Mouse (Mus musculus) heart, postnatal 0 days (tissue): Measurements from ENCODE around the gene Dpp8. TPM values are rescaled to one million over a fixed set of nuclear protein-coding genes. Genes with fewer than 3 reads are reported as not detected.

Experiments used
- ATAC-seq: fragments of 200-750 bp; cut with Nextera tagmentation; 2 replicates; pipeline ENCODE4 v1.8.0; 2017; ENCODE audit warnings: low read depth, moderate number of reproducible peaks, moderate library complexity; ENCODE audit not compliant: insufficient read depth
- DNase-seq: peaks from one replicate; pipeline ENCODE4 v3.0.0-alpha.2; 2016; ENCODE audit warnings: low spot score
- H3K27ac ChIP-seq: fragments of 300-500 bp; sonication (generic); 2 replicates; pipeline ENCODE4 v1.5.1; 2014; ENCODE audit warnings: low read depth, mild to moderate bottlenecking
- H3K27me3 ChIP-seq: fragments of 300-500 bp; sonication (generic); 2 replicates; pipeline ENCODE4 v1.6.1; 2014; ENCODE audit warnings: low read length, mixed read lengths; ENCODE audit not compliant: control insufficient read depth, insufficient read depth
- H3K36me3 ChIP-seq: fragments of 300-500 bp; sonication (generic); replicated peaks from 2 replicates; pipeline ENCODE4 v1.6.1; 2014; ENCODE audit warnings: low read length, mixed read lengths; ENCODE audit not compliant: control insufficient read depth, insufficient read depth
- H3K4me1 ChIP-seq: fragments of 300-500 bp; sonication (generic); 2 replicates; pipeline ENCODE4 v1.6.1; 2014; ENCODE audit warnings: antibody characterized with exemption; ENCODE audit not compliant: control insufficient read depth, insufficient read depth
- H3K4me2 ChIP-seq: fragments of 300-500 bp; sonication (generic); 2 replicates; pipeline ENCODE4 v1.6.1; 2014; ENCODE audit warnings: low read depth, mild to moderate bottlenecking, low read length, moderate library complexity
- H3K4me3 ChIP-seq: fragments of 300-500 bp; sonication (generic); 2 replicates; pipeline ENCODE4 v1.5.1; 2014; ENCODE audit warnings: low read depth, low read length
- H3K9ac ChIP-seq: fragments of 300-500 bp; sonication (generic); replicated peaks from 2 replicates; pipeline ENCODE4 v1.6.1; 2014; ENCODE audit warnings: low read depth, low read length, mixed read lengths
- H3K9me3 ChIP-seq: fragments of 300-500 bp; sonication (generic); replicated peaks from 2 replicates; pipeline ENCODE4 v1.6.1; 2016; ENCODE audit warnings: low read length; ENCODE audit not compliant: control insufficient read depth
- CTCF ChIP-seq: IDR thresholded peaks from 2 replicates; pipeline ENCODE4 v1.5.1; 2016; ENCODE audit warnings: antibody characterized with exemption, control low read depth, low read depth
- EP300 ChIP-seq: IDR thresholded peaks from 2 replicates; pipeline ENCODE4 v1.6.1; 2016; ENCODE audit warnings: antibody characterized with exemption, low read depth
- WGBS: fragments of 180-500 bp; shearing (Covaris S2); extraction: QIAGEN DNeasy Blood & Tissue Kit; methylation state at CpG from one replicate; pipeline ENCODE4 v1.1.7; 2014; 5-methylcytosine and 5-hydroxymethylcytosine counted together
- polyA plus RNA-seq: library from polyadenylated mRNA; unstranded; fragments of >200 nt; fragmentation: Nextera tagmentation; extraction: Ambion mirVana; gene quantifications from 2 replicates; pipeline ENCODE4 v1.2.1, GENCODE M21; 2015
- total RNA-seq: library from RNA; depleted of rRNA; stranded (reverse); fragments of >200 nt; gene quantifications from 2 replicates; pipeline ENCODE4 v1.2.3, GENCODE M21; 2014; ENCODE audit warnings: low replicate concordance

Dpp8 gene
- total and polyA plus RNA-seq, 2 experiments from 2014 or later = 17.5 to 39.4 TPM

DNA sequence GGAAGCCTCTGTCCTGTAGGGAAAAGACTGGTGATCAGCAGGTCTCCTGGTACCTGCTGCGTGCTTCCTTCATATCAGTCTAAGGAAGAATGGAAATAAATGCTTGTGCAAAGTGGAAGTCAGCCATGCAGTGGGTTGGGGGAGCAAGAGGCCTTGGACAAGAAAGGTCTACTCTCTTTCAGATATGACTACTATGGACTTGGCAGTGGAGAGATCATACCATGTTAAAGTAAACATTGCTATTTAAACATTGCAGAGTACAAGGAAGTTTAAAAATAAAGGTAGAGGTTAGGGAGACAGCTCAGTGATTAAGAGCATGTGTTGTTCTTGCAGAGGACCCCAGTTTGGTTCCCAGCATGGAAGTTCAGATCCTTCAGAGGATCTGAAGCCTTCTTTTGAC lies 75.7 kb downstream of the Dpp8 start:
- Histone ChIP-seq H3K4me1 (no peaks in the 10 kb centered on the region; the same call in 1 of the 2 replicates), H3K27ac (no peak overlapping the region), H3K9ac (no peak overlapping the region), H3K4me3 (no peak overlapping the region), H3K27me3 (no peaks in the 10 kb centered on the region), H3K4me2 (no peak overlapping the region), H3K9me3 (no peaks in the 10 kb centered on the region), H3K36me3 (no peaks in the 10 kb centered on the region)
- ATAC-seq (no peak), DNase-seq (no peak)
- 84% methylated on average over 1 of the region's 1 CpGs for WGBS
- TF ChIP-seq CTCF (no peak), EP300 (no peak)

GRCm38 (mm10) chr9:65109132-65110072 lies 77.2 kb downstream of the Dpp8 start:
- ATAC-seq = no peak
- Histone ChIP-seq H3K4me1 (no peaks in the 10 kb centered on the region; the same call in 1 of the 2 replicates), H3K9ac (peak overlapping the region; percentile 50), H3K4me2 (peak overlapping the region; percentile 36; the same call in 1 of the 2 replicates), H3K27me3 (no peaks in the 10 kb centered on the region), H3K4me3 (no peak overlapping the region), H3K9me3 (no peaks in the 10 kb centered on the region), H3K36me3 (no peaks in the 10 kb centered on the region), H3K27ac (peak overlapping the region; percentile 9; the same call in 1 of the 2 replicates)
- WGBS = 24% methylated on average over 24 of the region's 24 CpGs
- DNase-seq = no peak
- TF ChIP-seq CTCF = no peak
- TF ChIP-seq EP300 = no peak

DNA sequence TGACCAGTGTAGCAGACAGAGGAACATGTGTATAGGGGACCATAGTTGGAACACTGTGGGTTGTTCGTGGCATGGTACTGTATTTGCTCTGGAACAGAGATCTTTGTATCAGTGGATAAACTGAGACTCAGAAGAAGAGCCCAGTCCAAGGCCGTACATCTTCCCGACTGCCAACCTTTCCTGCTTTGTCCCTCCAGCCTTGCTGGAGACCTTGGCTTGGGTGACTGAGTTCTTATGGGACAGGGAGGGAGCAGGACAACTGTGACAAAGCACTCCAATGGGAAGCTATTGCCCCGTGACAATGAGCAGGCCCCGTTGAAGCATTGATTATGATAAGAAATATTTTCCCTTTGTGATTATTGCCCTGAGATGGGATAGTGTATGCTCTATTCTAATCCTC lies 79.5 kb downstream of the Dpp8 start:
- no peak for TF ChIP-seq CTCF
- TF ChIP-seq EP300 = no peak
- Histone ChIP-seq H3K36me3 (no peaks in the 10 kb centered on the region), H3K4me3 (no peak overlapping the region), H3K9ac (no peak overlapping the region), H3K27ac (no peak overlapping the region), H3K9me3 (no peaks in the 10 kb centered on the region), H3K4me1 (peaks cover 6% of the 10 kb centered on the region; the same call in 1 of the 2 replicates), H3K4me2 (no peak overlapping the region), H3K27me3 (no peaks in the 10 kb centered on the region)
- DNase-seq = no peak
- ATAC-seq = no peak
- WGBS = 72% methylated on average over 5 of the region's 5 CpGs

DNA sequence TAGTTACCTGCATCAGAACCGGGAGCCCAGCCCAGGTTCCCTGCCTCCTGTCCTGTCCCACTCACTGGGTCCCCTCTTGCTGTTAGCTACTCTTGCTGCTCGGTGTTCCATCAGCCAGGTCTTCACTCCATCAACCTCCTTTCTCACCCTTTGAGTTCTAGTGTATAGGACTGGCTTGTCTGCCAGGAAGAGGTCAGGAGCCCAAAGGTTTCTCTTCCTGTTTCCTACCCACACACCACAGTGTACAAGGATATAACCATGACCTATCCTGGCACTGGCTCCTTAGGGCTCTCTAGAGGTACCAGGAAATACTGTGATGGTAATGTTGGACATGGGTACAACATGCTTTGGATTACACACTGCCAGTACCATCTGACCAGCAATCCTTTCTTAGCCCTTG lies 81.5 kb downstream of the Dpp8 start:
- WGBS = 82% methylated on average over 2 of the region's 2 CpGs
- Histone ChIP-seq H3K9me3 (no peaks in the 10 kb centered on the region), H3K9ac (no peak overlapping the region), H3K4me1 (peaks cover 6% of the 10 kb centered on the region; the same call in 1 of the 2 replicates), H3K27ac (no peak overlapping the region), H3K4me2 (no peak overlapping the region), H3K27me3 (no peaks in the 10 kb centered on the region), H3K36me3 (no peaks in the 10 kb centered on the region), H3K4me3 (no peak overlapping the region)
- DNase-seq (no peak), ATAC-seq (no peak)
- TF ChIP-seq EP300 = no peak
- TF ChIP-seq CTCF = no peak

- H3K27ac ChIP-seq = peak overlapping the region; percentile 30; the same call in 1 of the 2 replicates
- no peaks in the 10 kb centered on the region for H3K36me3 ChIP-seq
- no peak overlapping the region for H3K9ac ChIP-seq
- H3K4me1 ChIP-seq = peaks cover 6% of the 10 kb centered on the region; the same call in 1 of the 2 replicates
- no peaks in the 10 kb centered on the region for H3K27me3 ChIP-seq
- 30% methylated on average over 2 of the region's 2 CpGs for WGBS
- ATAC-seq = peak; percentile 50; the same call in 1 of the 2 replicates
- TF ChIP-seq CTCF = no peak
- TF ChIP-seq EP300 = no peak
- H3K4me2 ChIP-seq = no peak overlapping the region
- DNase-seq = peak; percentile 41
- no peak overlapping the region for H3K4me3 ChIP-seq
- no peaks in the 10 kb centered on the region for H3K9me3 ChIP-seq
Observed at GRCm38 (mm10) chr9:65115891-65116290, 83.7 kb downstream of the Dpp8 start.

GRCm38 (mm10) chr9:65117516-65117915 lies 85.3 kb downstream of the Dpp8 start:
- no peak for ATAC-seq
- Histone ChIP-seq H3K9me3 (no peaks in the 10 kb centered on the region), H3K27ac (no peak overlapping the region), H3K27me3 (peaks cover 10% of the 10 kb centered on the region; the same call in 1 of the 2 replicates), H3K36me3 (no peaks in the 10 kb centered on the region), H3K4me3 (no peak overlapping the region), H3K9ac (no peak overlapping the region), H3K4me2 (no peak overlapping the region), H3K4me1 (peaks cover 6% of the 10 kb centered on the region; the same call in 1 of the 2 replicates)
- whole genome bisulfite sequencing = 47% methylated on average over 2 of the region's 2 CpGs
- TF ChIP-seq EP300 = no peak
- TF ChIP-seq CTCF = no peak
- no peak for DNase-seq
